Mouse (Mus musculus) urinary bladder, adult 18-20 months (tissue): ENCODE results near the gene Brox.
"Not testable (repeated sequence)": the region's sequence is repeated elsewhere in the genome, so short reads cannot be mapped to it uniquely, and the experiment has no call there.

Source experiments
- DNase-seq, 2 experiments: peaks; one replicate each; pipeline ENCODE4 v3.0.0; 2022; ENCODE audit warnings: low spot score in 2 of 2, mixed read lengths in 2 of 2

The Brox gene

GRCm38 (mm10) chr1:183296877-183297383 is at the start of gene Brox:
Gene Brox, minus strand, starts transcription at chr1:183297269.
- peak; percentile 92 to 94 for DNase-seq

GRCm38 (mm10) chr1:183345817-183346195 is 48.7 kb upstream of the Brox start:
- DNase-seq: no peak

DNA sequence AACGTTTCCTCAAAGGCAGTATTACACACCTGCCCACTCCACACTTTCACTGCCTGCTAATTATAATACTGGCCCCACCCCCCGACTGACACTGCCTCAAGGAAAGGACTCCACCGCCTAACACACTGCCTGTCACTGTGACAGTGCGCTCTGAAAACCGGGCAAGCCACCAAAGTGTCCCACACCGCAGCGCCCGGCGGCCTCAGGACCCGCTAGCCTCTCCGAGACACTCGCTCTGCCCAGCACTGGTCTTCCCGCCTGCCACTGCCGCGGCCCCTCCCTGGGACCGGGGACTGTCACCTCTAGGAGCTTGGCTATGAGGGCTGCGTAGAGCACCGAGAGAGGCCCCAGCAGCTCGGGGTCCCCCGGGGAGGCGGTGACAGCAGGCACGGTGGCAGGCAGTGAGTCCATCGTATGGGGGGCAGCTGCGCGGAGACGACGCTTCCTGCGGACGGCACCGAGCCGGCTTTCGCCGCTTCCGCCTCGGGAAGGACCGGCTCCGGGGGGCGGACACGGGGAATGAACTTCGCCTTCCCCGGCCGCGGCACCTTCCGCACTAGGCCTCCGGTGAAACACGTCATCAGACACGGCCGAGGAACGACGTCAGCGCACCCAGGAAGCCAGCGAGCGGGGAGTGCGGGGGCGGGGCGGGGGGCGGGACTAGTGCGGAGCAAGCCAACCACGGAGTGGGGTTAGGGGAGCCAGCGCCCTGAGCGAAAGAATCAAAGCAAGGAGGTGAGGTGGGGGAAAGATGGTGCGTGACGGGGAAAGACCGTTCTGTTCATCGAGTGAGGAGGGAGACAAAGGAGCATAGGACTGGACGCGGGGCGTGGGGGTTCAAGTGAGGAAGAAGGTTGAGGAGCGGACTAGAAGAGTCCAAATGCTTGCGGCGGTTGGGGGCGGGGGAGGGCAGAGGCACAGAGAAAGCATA is 48.1 kb upstream of the Brox start:
- peak; percentile 74 to 81 for DNase-seq

GRCm38 (mm10) chr1:183342902-183343301 is 45.8 kb upstream of the Brox start:
- DNase-seq: not testable (repeated sequence)

DNA sequence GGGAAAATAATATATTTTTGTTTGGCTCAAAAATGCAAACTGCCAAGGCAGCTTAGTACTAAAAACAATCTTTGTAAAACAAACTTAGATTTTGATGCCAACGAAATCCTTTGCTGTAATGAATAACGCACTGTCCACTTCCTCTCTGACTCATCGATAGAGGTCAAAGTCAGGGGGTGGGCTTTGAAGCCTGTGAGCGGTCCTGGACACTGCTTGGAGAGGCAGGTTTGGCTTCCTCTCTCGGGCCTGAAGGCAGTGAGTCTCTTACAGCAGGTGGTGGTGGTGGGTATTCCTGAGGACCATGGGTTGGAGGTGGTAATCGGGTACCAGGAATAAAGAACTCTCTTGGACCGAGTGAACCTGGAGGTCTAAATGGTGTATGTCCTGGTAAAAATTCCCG is 30.1 kb upstream of the Brox start:
- DNase-seq: no peak

DNA sequence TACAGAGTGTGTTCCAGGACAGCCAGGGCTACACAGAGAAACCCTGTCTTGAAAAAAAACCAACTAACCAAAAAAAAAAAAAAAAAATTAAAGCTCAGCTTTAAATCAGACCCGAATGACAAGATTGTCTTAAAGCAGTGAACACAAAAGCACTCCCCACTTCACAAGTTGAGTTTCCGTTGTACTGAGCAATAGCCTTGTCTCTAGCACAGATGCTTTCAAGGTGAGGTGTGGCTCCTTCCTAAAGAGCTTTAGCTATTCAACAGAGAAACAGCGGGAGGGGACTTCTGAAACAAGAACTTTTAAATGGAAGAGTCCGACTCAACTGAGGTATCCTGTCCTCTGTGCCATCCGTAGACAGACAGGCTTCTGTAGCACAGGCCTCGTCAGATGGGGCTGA is 27.4 kb upstream of the Brox start:
- DNase-seq: no peak

- no peak for DNase-seq
Observed at GRCm38 (mm10) chr1:183323923-183324322, 26.9 kb upstream of the Brox start.

- DNase-seq: not testable (repeated sequence)
Observed at GRCm38 (mm10) chr1:183322496-183322895, 25.4 kb upstream of the Brox start.

DNA sequence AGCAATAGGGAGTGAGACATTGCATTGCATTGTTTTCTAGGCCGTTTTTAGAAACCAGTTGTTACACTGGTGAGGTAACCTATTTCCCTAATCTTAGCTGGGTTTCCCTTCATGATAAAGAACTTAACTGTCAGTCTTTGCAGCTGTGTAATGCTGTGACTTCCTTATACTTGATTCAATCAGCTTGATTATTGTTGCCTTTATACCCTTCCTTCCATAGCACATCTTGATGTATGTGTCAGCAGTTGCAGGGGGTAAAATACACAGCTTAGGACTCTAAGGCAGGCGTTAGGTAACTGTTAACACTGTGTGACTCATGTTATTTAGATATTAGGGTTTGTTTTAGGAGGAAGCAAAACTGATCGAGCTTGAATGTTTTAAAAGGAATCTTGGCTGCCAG is 23.6 kb upstream of the Brox start:
- DNase-seq: no peak

DNA sequence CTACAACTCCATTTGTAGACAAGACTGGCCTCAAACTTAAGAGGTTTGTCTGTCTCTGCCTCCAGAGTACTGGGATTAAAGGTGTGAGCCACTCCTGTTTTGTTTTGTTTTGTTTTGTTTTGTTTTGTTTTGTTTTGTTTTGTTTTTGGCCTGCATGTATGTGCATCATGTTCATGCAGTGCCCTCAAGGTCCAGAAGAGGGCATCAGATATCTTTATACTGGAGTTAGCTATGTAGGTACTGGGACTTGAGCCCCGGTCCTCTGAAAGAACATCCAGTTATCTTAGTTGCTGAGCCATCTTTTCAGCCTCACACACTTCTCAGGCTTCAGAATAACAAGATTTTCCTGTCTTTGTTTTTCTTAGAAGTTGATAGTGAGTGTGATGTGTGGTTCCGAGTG is 18.7 kb upstream of the Brox start:
- DNase-seq: no peak

DNA sequence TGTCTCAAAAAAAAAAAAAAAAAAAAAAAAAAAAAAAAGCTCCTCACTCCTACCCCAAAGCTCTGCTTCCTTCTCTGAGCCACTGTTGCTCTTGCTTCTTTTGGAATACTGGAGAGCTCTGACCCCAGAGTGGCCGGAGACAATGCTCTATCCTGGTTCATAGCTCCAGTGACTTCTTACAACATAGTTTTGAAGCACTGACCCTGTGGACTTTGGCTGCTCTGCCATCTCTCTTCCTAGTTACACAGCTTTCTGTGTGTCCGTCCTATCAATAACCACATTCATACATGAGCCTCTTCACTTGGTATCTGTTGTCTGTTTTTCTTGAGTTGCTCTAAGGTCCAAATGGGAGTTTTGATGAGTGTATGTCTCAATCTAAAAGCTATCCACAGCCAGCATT is 15.0 kb upstream of the Brox start:
- DNase-seq: no peak

- DNase-seq: not testable (repeated sequence)
Observed at GRCm38 (mm10) chr1:183309601-183310000, 12.5 kb upstream of the Brox start.

GRCm38 (mm10) chr1:183308476-183308875 is 11.4 kb upstream of the Brox start:
- no peak for DNase-seq

DNA sequence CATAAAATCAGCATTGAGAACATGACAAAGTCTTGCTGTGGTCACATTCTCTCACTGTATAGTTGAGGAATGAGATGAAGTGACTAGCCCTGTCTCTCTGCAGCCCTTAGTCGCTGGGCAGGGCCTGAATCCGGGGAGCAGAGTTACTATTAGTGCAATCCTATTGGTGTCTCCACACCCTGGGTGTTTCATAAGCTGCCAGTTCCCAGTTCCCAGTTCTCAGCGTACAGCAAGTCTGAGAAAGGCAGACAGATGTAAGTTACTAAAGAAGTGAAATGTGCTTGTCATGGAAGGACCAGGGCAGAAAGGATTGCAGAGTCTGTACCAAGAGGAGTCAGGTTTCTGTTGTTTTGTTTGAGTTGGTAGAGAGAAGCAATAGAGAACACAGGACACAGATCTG is 10.5 kb upstream of the Brox start:
- DNase-seq: no peak

DNA sequence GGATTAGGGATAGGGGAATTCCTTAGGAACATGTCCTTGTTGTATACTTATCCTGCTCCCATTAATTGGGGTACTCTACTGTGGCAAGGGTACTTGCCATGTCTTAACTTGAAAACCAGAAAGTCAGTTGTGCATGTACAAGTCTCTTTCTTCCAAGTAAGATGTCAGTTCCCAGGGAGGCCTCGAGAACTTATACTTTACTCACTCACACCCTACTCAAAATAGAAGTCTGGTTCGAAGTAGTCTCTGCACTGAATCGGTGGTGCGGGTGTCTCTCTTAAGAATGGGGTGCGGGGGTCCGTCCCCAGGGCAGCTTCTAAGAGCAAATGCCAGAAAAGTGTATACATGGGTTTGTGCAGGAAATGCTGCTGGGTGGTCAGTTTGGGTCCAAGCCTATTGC is 2.1 kb upstream of the Brox start:
- DNase-seq: peak; percentile 99

DNA sequence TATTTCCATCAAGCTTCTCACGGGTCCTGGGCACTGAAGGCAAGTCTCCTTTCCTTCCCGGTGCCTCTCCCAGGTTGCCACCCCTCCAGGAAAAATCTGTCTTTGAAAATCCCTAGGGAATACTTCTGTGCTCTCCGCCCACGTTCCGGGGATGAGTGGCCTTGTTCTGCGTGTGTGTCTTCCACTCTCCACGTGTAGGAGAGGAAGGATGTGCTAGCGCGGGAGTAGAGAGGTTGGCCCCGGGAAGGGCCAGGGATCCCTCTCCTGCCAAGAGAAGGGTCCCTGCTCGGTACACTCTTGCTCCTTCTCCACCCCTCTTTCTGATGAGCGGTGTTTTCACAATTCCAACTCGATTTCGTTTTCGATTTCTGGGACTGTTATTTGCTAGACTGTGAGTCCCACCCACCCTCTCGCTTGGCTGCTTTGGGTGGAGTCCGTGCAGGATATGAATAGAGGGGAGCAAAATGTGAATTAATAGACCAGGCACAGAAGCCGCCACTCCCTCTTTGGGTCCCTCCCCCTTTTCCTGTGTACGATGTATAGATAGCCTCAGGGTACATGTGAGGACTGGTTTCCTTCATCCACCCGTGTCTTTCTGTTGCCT is 919 bp upstream of the Brox start:
- peak; percentile 34 for DNase-seq

DNA sequence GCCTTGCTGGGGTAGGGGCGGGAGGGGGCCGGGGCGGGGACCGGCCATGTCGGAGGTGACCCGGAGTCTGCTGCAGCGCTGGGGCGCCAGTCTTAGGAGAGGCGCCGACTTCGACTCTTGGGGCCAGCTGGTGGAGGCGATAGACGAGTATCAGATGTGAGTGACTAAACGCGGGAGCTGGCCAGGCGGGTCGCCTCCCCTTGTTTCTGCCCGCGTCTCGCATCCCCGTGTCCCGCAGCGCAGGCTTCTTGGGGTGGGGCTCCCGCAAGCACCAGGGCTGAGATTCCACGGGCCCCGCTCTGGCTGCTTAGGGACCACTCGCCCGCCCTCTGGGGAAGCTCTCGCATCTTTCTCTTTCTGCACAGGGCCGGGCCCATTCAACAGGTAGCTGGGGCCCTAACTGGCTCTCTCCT is 410 bp upstream of the Brox start:
- DNase-seq: peak in 1 of 2 experiments; percentile 63

DNA sequence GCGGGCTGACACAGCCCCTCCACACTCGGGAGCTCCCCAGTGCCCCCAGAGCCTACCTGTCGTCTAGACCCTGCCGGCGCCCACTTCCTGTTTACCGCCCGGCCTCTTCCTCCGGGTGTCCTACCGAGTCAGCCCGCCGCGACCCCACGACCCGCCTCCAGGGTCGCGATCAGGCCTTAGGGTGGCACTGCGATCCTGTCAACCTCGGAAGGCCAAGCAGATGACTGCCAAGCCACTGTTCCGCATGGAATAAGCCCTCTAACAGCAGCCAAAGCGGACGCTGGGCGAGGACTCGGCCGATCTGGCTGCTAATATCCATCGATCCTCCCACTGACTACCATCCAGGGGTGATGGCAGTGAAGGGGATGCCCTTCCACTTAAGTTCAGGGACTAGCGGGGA is 604 bp downstream of the Brox start, which contains the start of gene Aida:
Gene Aida (plus strand): TSS at position 126 of the 400 bp plus-strand sequence.
- no peak for DNase-seq

GRCm38 (mm10) chr1:183289576-183289975 is 7.5 kb downstream of the Brox start:
- no peak for DNase-seq

DNA sequence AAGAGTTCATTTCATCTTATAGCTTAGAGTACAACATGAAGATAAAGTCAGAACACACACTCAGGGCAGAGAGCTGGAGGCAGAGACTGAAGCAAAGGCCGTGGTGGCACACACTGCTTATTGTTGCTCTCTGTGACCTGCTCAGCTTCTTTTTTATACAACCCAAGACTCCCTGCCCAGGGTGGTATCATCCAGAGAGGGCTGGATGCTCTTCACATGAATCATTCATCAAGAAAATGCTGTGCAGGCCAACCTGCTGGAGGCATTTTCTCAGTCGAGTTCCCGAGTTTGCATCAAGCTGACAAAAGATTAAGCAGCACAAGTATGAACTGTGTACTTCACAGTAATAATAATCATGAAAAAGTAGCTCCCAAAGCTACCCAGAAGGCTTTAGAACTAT is 8.7 kb downstream of the Brox start:
- no peak for DNase-seq

DNA sequence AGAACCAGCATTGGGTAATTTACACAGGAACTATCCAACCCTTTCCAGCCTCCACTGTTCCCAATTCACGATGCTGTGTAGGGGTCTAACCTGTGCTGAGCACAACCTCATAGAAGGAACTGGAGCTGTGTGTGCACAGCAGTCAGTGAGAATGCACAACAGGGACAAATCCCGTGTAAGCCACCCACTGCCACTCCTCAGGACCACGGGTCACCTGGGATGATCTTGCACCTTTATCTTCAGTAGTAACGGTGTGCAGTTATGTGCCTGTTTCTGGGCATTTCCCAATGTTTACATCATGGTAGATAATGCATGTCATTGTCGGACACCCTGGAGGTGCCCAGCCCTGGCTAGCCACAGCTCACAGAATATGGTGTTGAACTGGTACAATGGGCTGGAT is 21.3 kb downstream of the Brox start:
- no peak for DNase-seq

GRCm38 (mm10) chr1:183274385-183274784 is 22.7 kb downstream of the Brox start:
- DNase-seq: no peak
